Comparison of ENCODE assay signal across 8 mouse cellular contexts in the genomic region with DNA sequence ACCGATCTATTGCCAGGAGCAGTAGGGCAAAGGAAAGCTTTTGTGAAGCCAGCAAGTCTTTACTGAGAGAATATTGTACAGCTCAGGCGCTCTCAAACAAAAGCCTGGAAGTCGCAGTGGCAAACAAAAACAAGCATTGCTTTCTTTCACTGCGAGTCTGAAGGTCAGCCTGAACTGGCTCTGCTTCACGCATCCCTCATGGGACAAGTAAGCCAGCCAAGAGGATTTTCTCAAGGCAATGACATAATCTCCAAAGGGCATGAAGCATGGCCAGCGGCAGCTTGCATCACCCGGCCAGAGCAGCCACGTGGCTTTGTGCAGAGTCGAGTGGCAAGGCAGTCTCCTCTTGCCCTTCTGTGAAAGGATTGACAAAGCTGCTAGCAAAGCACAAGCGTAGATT.
DNase-seq lines count a peak whose midpoint lies in the region; ATAC-seq lines count a peak whose summit lies in the region.
"Had no signal": no experiment of that assay in that cellular context is flagged by ENCODE, and none has a peak within 500 bp of the region (broad histone marks: within the 10 kb centered on the region; RNA-seq: fewer than 3 reads in every experiment).

No protein-coding gene starts in this region.

- H3K27ac ChIP-seq in neural tube, embryonic 14.5 days (ENCODE audit: low read depth, low read length): no peak overlapping the region
- no peak overlapping the region for H3K27ac ChIP-seq in neural tube, embryonic 15.5 days (replicated peaks)
- H3K27ac ChIP-seq in midbrain, embryonic 15.5 days: no peak overlapping the region
- H3K27ac ChIP-seq: liver, embryonic 13.5 days had no signal

- H3K36me3 ChIP-seq in neural tube, embryonic 14.5 days (ENCODE audit: control insufficient read depth, insufficient read depth, low read length): no peaks in the 10 kb centered on the region
- H3K36me3 ChIP-seq in neural tube, embryonic 15.5 days: no peaks in the 10 kb centered on the region
- H3K36me3 ChIP-seq in midbrain, embryonic 15.5 days (replicated peaks): no peaks in the 10 kb centered on the region
- H3K36me3 ChIP-seq: liver, embryonic 13.5 days had no signal

- 52% methylated on average over 10 of the region's 10 CpGs for WGBS in neural tube, embryonic 14.5 days
- 62% methylated on average over 10 of the region's 10 CpGs for WGBS in neural tube, embryonic 15.5 days
- WGBS in midbrain, embryonic 15.5 days: 26% methylated on average over 10 of the region's 10 CpGs

- H3K4me3 ChIP-seq in neural tube, embryonic 14.5 days (ENCODE audit: low read depth, low read length): no peak overlapping the region
- no peak overlapping the region for H3K4me3 ChIP-seq in neural tube, embryonic 15.5 days (replicated peaks)
- H3K4me3 ChIP-seq in midbrain, embryonic 15.5 days: no peak overlapping the region
- H3K4me3 ChIP-seq: liver, embryonic 13.5 days had no signal

- H3K4me1 ChIP-seq in neural tube, embryonic 14.5 days (ENCODE audit: control insufficient read depth, insufficient read depth, low read length): 0 out of 2 replicates have a peak, but pooled peaks cover 2% of the 10 kb centered on the region
- H3K4me1 ChIP-seq in neural tube, embryonic 15.5 days: peaks cover 15% of the 10 kb centered on the region
- H3K4me1 ChIP-seq in midbrain, embryonic 15.5 days: peaks cover 7% of the 10 kb centered on the region; the same call in 1 of the 2 replicates
- H3K4me1 ChIP-seq: liver, embryonic 13.5 days had no signal

- no peaks in the 10 kb centered on the region for H3K9me3 ChIP-seq in neural tube, embryonic 14.5 days (ENCODE audit: control insufficient read depth, low read length)
- H3K9me3 ChIP-seq in neural tube, embryonic 15.5 days (replicated peaks): no peaks in the 10 kb centered on the region
- no peaks in the 10 kb centered on the region for H3K9me3 ChIP-seq in midbrain, embryonic 15.5 days
- H3K9me3 ChIP-seq: liver, embryonic 13.5 days had no signal

- H3K27me3 ChIP-seq in neural tube, embryonic 14.5 days (ENCODE audit: control insufficient read depth, insufficient read depth, low read length): no peaks in the 10 kb centered on the region
- H3K27me3 ChIP-seq in neural tube, embryonic 15.5 days (replicated peaks): peaks cover 3% of the 10 kb centered on the region
- H3K27me3 ChIP-seq in midbrain, embryonic 15.5 days (replicated peaks): no peaks in the 10 kb centered on the region
- H3K27me3 ChIP-seq: liver, embryonic 13.5 days had no signal

- peak; percentile 46; the same call in 1 of the 2 replicates for ATAC-seq in neural tube, embryonic 14.5 days (ENCODE audit: low read depth)
- no peak for ATAC-seq in neural tube, embryonic 15.5 days (ENCODE audit: low FRiP score)
- peak; percentile 54 for ATAC-seq in midbrain, embryonic 15.5 days (replicated peaks)

- no peak overlapping the region for H3K9ac ChIP-seq in neural tube, embryonic 14.5 days (replicated peaks; ENCODE audit: low read depth, low read length)
- no peak overlapping the region for H3K9ac ChIP-seq in neural tube, embryonic 15.5 days (replicated peaks)
- no peak overlapping the region for H3K9ac ChIP-seq in midbrain, embryonic 15.5 days
- H3K9ac ChIP-seq: liver, embryonic 13.5 days had no signal

- DNase-seq in cerebellum, adult 11-12 months: peak; percentile 19
- peak; percentile 9 for DNase-seq in heart, adult 8-10 months (ENCODE audit: low spot score)
- no peak for DNase-seq in liver
- no peak for DNase-seq in thymus, postnatal 14 days
- DNase-seq: liver, embryonic 13.5 days had no signal

- no peak overlapping the region for H3K4me2 ChIP-seq in neural tube, embryonic 14.5 days (ENCODE audit: low read depth, low read length)
- H3K4me2 ChIP-seq in neural tube, embryonic 15.5 days: no peak overlapping the region
- H3K4me2 ChIP-seq in midbrain, embryonic 15.5 days: no peak overlapping the region
- H3K4me2 ChIP-seq: liver, embryonic 13.5 days had no signal

Comparison
In these comparisons a context has a peak if more than half of its experiments do, and no peak if none do; other contexts are left out.
1. DNase-seq: peak in cerebellum, adult 11-12 months (single experiment) and heart, adult 8-10 months (single experiment); none in liver (single experiment) and thymus, postnatal 14 days (single experiment).